Mouse (Mus musculus) liver, embryonic 13.5 days (tissue): ENCODE results near the gene Ablim1. TPM values are rescaled to one million over a fixed set of nuclear protein-coding genes. Genes with fewer than 3 reads are reported as not detected.
A peak's percentile ranks its signal among the peaks of the same experiment; 100 is the strongest.

ENCODE experiments used
- ATAC-seq: fragments of 200-750 bp; cut with Nextera tagmentation; 2 replicates; pipeline ENCODE4 v1.8.0; 2017; ENCODE audit warnings: low read depth, mild to moderate bottlenecking, moderate number of reproducible peaks, moderate library complexity
- DNase-seq: peaks from one replicate; pipeline ENCODE4 v3.0.0; 2022
- H3K27ac ChIP-seq: fragments of 300-500 bp; sonication (generic); 2 replicates; pipeline ENCODE4 v1.5.1; 2015; ENCODE audit warnings: moderate library complexity, mild to moderate bottlenecking, inconsistent platforms
- H3K27me3 ChIP-seq: fragments of 300-500 bp; sonication (generic); 2 replicates; pipeline ENCODE4 v1.6.1; 2015; ENCODE audit warnings: mild to moderate bottlenecking, inconsistent platforms
- H3K36me3 ChIP-seq: fragments of 300-500 bp; sonication (generic); 2 replicates; pipeline ENCODE4 v1.6.1; 2015; ENCODE audit warnings: mild to moderate bottlenecking, inconsistent platforms
- H3K4me1 ChIP-seq: fragments of 300-500 bp; sonication (generic); replicated peaks from 2 replicates; pipeline ENCODE4 v1.6.1; 2015; ENCODE audit warnings: inconsistent platforms
- H3K4me2 ChIP-seq: fragments of 300-500 bp; sonication (generic); 2 replicates; pipeline ENCODE4 v1.6.1; 2015; ENCODE audit warnings: inconsistent platforms, mild to moderate bottlenecking, moderate library complexity
- H3K4me3 ChIP-seq: fragments of 300-500 bp; sonication (generic); replicated peaks from 2 replicates; pipeline ENCODE4 v1.5.1; 2015; ENCODE audit warnings: mild to moderate bottlenecking, inconsistent platforms
- H3K9ac ChIP-seq: fragments of 300-500 bp; sonication (generic); 2 replicates; pipeline ENCODE4 v1.6.1; 2015; ENCODE audit warnings: mild to moderate bottlenecking, inconsistent platforms
- H3K9me3 ChIP-seq: fragments of 300-500 bp; sonication (generic); replicated peaks from 2 replicates; pipeline ENCODE4 v1.6.1; 2016; ENCODE audit warnings: inconsistent platforms
- WGBS: fragments of 180-500 bp; shearing (Covaris S2); methylation state at CpG from one replicate; pipeline ENCODE4 v1.1.7; 2015; ENCODE audit not compliant: insufficient replicate concordance; 5-methylcytosine and 5-hydroxymethylcytosine counted together
- polyA plus RNA-seq: library from polyadenylated mRNA; unstranded; fragments of >200 nt; fragmentation: Nextera tagmentation; extraction: Ambion mirVana; gene quantifications from 2 replicates; pipeline ENCODE4 v1.2.1, GENCODE M21; 2015

The Ablim1 gene
- polyA plus RNA-seq, 1 experiment from 2014 or later: 4.8 TPM

DNA sequence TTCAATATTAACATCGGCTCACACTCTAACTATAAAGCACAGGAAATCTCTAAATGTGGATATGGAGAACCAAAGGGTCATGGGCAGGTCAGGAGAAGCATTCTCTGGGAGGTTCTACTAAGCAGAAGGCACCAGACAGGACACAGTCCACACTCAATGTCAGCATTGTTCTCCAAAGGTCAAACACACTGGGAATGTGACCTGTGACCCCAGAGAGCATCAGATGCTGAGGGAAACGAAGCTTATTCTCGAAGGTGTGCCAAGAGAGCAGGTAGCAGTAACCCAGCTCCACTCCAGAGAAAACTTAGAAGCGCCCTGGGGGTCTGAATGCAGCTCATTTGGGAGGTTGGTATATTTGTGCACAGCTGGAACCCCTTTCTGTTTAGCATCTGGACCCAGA, 233.2 kb downstream of the Ablim1 start:
- H3K4me2 ChIP-seq: no peak overlapping the region
- ATAC-seq: no peak
- 46% methylated on average over 4 of the region's 4 CpGs for WGBS
- H3K9me3 ChIP-seq: no peaks in the 10 kb centered on the region
- 0 out of 2 replicates have a peak, but pooled peaks cover 3% of the 10 kb centered on the region for H3K4me1 ChIP-seq
- H3K27ac ChIP-seq: no peak overlapping the region
- H3K9ac ChIP-seq: no peak overlapping the region
- H3K36me3 ChIP-seq: no peaks in the 10 kb centered on the region
- DNase-seq: no peak
- H3K4me3 ChIP-seq: no peak overlapping the region
- no peaks in the 10 kb centered on the region for H3K27me3 ChIP-seq

DNA sequence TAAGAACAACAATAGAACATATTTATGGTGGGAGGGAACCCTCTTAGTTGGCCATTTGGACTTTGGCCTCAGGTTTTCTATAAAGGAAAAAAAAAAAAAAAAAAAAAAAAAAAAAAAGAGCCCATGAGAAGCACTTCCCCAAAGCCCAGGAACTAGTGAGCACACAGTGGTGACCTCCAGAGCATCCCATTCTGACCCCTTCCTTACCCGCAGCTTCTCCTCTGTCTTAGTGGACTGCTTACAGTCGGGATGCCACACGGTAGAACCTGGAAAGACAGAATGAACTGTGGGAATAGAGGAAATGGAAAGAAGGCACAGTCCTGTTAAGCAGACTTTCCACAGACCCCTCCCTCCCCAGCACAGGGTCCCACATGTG, 235.1 kb downstream of the Ablim1 start:
- Histone ChIP-seq H3K27ac (no peak overlapping the region), H3K4me3 (no peak overlapping the region)
- ATAC-seq: no peak

DNA sequence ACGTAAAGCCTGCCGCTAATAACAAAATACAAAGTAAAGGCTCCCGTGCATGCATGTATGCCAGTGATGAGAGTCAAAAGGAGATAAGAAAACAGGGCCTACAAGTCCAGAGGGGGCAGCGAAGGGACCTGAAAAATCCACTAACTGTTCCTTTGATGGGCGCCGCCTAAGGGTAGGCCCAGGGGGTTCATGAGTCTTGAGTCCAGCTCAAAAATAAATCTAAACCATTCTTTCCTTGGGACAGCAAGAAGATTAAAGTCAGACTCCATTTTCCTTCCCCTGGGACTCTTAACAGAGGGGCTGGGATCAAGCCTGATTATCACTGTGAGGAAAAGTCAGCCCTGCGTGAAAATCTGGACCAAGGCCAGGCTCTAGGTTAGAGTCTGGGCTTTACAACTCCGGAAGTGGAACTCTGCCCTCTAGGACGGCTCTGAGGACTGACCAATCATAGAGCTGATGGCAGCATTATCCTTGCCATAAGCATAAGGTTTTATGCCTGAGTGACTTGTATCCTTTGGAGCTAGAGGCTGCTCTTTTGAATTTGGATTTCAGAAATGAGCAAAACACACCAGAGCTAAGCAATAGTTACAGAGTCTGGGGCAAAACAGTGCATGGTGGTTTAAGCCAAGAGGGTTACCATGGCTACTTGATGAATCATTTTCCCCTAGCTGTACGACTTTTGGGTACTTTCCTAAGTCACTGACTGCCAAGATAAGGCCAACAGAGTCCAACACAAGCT, 235.7 kb downstream of the Ablim1 start:
- Histone ChIP-seq H3K4me2 (no peak overlapping the region), H3K4me1 (0 out of 2 replicates have a peak, but pooled peaks cover 3% of the 10 kb centered on the region), H3K36me3 (no peaks in the 10 kb centered on the region), H3K9me3 (no peaks in the 10 kb centered on the region), H3K4me3 (no peak overlapping the region), H3K9ac (no peak overlapping the region), H3K27ac (no peak overlapping the region), H3K27me3 (no peaks in the 10 kb centered on the region)
- 62% methylated on average over 10 of the region's 10 CpGs for WGBS
- ATAC-seq: no peak
- no peak for DNase-seq

More for the DNA sequence above, 235.1 kb downstream of the Ablim1 start:
- Histone ChIP-seq H3K9ac (no peak overlapping the region), H3K4me2 (no peak overlapping the region), H3K36me3 (no peaks in the 10 kb centered on the region), H3K9me3 (no peaks in the 10 kb centered on the region), H3K4me1 (0 out of 2 replicates have a peak, but pooled peaks cover 3% of the 10 kb centered on the region), H3K27me3 (no peaks in the 10 kb centered on the region)
- no peak for DNase-seq
- 63% methylated on average over 3 of the region's 3 CpGs for WGBS

DNA sequence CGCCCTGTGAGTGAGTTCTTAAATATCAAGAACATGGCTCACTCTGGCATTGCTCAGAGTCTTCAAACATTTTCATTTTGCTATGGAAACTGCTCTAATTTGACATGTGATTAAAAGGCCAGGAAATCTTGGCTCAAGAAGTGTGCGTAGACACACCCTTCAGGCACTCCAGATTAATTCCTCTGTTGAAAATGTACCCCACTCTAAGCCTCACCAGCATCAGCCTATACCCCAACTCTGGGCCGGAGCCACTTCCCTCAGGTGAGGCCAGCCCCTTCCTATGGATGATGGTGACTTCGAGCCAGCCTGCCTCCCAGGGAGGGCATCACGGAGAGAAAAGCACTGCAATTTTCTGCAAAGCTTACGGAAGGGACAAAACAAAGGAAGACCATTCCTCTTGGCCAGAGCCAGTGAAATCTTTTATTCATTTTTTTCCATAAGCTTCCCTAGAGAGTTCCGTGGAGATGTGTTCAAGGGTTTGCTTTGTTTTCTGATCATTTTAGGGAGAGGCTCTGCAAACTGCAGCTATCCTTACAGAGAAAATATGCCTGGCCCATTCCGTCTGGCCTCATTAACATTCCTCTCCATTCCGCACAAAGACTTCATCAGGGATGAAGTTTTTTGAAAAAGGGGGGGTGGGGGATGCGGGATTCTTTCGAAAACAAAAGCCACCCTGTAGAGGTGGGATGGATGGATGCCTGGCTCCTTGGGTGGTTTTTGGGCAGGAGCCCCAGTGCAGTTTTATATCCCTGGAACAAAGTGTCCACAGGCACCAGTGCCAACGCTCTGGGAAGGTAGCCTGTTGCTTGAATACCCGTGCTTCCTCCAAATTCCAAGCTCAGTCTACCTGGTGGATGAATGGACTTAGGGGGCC, 236.7 kb downstream of the Ablim1 start:
- 75% methylated on average over 13 of the region's 13 CpGs for WGBS
- Histone ChIP-seq H3K27ac (no peak overlapping the region), H3K4me2 (no peak overlapping the region), H3K9ac (no peak overlapping the region), H3K9me3 (no peaks in the 10 kb centered on the region), H3K4me3 (no peak overlapping the region), H3K27me3 (no peaks in the 10 kb centered on the region), H3K4me1 (0 out of 2 replicates have a peak, but pooled peaks cover 3% of the 10 kb centered on the region), H3K36me3 (no peaks in the 10 kb centered on the region)
- DNase-seq: no peak
- no peak for ATAC-seq

DNA sequence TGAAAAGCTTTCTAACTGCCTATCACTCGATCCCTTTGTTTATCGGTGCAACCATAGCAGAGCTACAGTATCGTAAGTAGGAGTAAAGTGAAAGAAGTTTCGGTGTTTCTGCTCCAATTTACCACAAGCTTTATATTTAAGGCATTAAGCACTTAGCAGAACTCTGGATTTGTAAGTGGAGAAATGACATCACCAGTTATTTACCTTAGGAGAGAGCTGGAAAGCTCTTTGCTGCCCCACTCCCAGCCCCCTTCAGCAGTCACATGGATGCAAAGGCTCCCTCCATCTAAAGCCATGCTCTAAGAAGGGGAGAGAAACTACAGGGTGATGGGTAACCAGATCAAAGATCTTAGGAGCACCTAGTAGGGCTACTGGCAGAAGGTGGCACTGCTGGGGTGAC, 241.3 kb downstream of the Ablim1 start:
- no peak overlapping the region for H3K4me3 ChIP-seq
- H3K27me3 ChIP-seq: no peaks in the 10 kb centered on the region
- H3K36me3 ChIP-seq: no peaks in the 10 kb centered on the region
- DNase-seq: no peak
- no peak overlapping the region for H3K9ac ChIP-seq
- H3K27ac ChIP-seq: no peak overlapping the region
- no peaks in the 10 kb centered on the region for H3K9me3 ChIP-seq
- 71% methylated on average over 4 of the region's 4 CpGs for WGBS
- ATAC-seq: no peak
- H3K4me1 ChIP-seq: no peaks in the 10 kb centered on the region
- H3K4me2 ChIP-seq: no peak overlapping the region

DNA sequence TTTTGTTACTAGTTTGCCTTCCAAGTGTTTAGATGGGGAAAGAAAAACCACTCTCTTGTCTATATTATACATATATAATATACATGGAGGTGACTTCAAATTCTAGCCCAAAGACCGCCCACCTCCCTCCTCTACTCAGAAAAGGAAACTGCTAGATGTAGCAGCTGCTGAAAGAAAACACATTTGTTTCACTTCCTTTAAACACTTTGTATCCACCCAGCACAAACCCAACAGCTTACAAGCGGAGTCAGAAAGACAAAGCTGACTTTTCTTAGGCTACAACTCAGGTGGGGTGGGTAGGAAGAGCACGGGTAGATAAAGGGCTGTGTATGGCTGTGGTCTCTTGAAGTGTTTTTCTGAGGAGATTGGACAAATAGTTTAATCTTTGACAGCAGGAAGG, 242.0 kb downstream of the Ablim1 start:
- no peak for DNase-seq
- no peaks in the 10 kb centered on the region for H3K36me3 ChIP-seq
- no peak for ATAC-seq
- WGBS: 35% methylated on average over 3 of the region's 3 CpGs
- no peak overlapping the region for H3K27ac ChIP-seq
- H3K9ac ChIP-seq: no peak overlapping the region
- H3K4me1 ChIP-seq: no peaks in the 10 kb centered on the region
- H3K4me2 ChIP-seq: no peak overlapping the region
- no peaks in the 10 kb centered on the region for H3K27me3 ChIP-seq
- no peaks in the 10 kb centered on the region for H3K9me3 ChIP-seq
- H3K4me3 ChIP-seq: no peak overlapping the region

DNA sequence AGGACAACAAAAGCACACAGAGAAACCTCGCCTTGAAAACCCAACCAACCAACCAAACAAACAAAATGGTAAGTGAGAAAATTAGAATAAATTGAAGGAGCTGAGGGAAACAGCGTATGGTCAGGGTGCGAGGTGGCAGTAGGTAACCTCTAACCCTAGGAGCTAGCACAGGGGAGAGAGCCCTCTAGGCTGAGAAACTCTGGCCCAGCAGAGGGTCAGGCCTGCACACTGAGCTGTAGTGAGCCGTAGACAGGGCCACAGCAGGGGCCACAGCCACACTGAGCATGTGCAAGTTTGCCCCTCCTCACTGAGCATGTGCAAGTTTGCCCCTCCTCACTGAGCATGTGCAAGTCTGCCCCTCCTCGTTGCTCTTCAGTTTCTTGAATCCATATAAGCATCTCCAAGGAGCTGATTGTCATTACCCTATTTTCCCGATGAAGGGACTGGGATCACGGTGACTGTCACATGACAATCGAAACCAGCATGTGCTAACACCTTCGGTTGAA, 247.6 kb downstream of the Ablim1 start:
- H3K36me3 ChIP-seq: no peaks in the 10 kb centered on the region
- H3K4me3 ChIP-seq: no peak overlapping the region
- H3K4me1 ChIP-seq: no peaks in the 10 kb centered on the region
- H3K4me2 ChIP-seq: no peak overlapping the region
- DNase-seq (no peak), ATAC-seq (no peak)
- H3K9me3 ChIP-seq: no peaks in the 10 kb centered on the region
- no peak overlapping the region for H3K9ac ChIP-seq
- no peak overlapping the region for H3K27ac ChIP-seq
- H3K27me3 ChIP-seq: no peaks in the 10 kb centered on the region
- 73% methylated on average over 9 of the region's 9 CpGs for WGBS

DNA sequence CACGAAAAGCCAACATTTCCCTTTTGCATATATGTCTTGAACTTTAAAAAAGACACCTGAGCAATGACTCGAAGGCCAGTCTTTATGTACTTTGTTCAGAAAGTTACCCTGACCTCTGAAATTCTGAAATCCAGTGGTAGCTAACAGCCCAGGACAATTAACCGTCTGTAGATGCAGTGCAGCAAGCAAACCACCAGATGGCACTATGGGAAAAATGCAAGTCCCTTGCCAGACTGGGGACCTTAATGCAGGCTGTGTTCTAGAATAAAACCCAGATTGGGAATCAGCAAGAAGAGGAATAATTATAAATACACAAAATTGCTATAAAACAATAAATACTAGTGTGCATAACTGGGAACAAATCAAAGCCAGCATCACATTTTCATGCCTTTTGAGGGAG, 248.4 kb downstream of the Ablim1 start:
- Histone ChIP-seq H3K27ac (no peak overlapping the region), H3K27me3 (no peaks in the 10 kb centered on the region), H3K9me3 (no peaks in the 10 kb centered on the region), H3K36me3 (no peaks in the 10 kb centered on the region), H3K4me2 (no peak overlapping the region), H3K4me3 (no peak overlapping the region), H3K4me1 (no peaks in the 10 kb centered on the region), H3K9ac (no peak overlapping the region)
- 27% methylated on average over 3 of the region's 3 CpGs for WGBS
- DNase-seq: peak; percentile 4
- ATAC-seq: no peak

DNA sequence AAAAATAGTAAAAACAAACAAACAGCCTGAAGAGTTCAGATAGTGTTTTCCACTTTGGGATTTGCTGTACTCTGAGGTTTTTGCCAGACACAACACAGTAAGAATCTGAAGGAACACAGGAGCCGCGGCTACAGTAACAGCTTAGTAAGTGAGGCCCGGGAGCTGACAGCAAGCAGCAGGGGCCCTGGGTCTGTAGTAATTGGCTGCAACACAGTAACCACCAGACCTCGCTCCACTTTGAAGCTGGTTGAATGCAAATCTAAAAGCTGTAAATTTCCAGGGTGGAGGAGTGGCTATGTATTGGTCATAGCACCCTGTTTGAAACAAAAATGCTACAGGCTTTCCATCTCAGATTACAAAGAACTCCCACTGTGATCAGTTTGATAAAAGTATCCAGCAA, 252.0 kb downstream of the Ablim1 start:
- peaks cover 5% of the 10 kb centered on the region for H3K36me3 ChIP-seq
- H3K27ac ChIP-seq: no peak overlapping the region
- no peak overlapping the region for H3K4me3 ChIP-seq
- H3K9me3 ChIP-seq: peaks cover 3% of the 10 kb centered on the region; the same call in 1 of the 2 replicates
- H3K4me1 ChIP-seq: no peaks in the 10 kb centered on the region
- DNase-seq: no peak
- ATAC-seq: no peak
- no peak overlapping the region for H3K4me2 ChIP-seq
- no peaks in the 10 kb centered on the region for H3K27me3 ChIP-seq
- no peak overlapping the region for H3K9ac ChIP-seq
- WGBS: 73% methylated on average over 4 of the region's 4 CpGs

DNA sequence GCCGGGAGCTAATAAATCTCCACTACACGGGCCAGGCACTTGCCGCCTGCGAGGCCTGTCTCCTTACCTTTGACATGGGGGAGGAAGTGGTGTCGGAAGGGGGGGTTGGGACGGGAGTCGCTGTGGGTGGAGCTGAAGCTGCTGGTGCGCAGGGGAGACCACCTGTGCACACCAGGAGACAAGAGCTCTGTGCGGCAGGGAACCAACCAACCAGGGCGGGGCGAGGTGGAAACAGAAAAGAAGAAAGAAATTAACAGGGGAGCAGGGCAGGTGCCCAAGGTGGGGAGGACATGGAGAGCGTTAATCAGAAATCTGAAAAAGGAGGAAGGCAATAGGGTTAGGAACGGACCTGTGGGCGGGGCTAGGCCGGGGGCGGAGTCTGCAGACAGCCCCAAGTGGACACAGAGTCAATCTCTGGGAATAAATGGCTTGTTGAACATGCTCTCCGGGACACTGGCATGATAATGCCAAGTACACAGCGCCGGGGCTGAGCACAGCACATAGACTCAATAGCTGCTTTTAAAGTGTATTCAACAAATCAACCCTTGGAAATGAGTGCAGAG, 255.6 kb downstream of the Ablim1 start:
- no peaks in the 10 kb centered on the region for H3K27me3 ChIP-seq
- 59% methylated on average over 19 of the region's 19 CpGs for WGBS
- ATAC-seq (no peak), DNase-seq (no peak)
- H3K9ac ChIP-seq: no peak overlapping the region
- peaks cover 8% of the 10 kb centered on the region for H3K36me3 ChIP-seq
- H3K27ac ChIP-seq: no peak overlapping the region
- no peak overlapping the region for H3K4me2 ChIP-seq
- no peak overlapping the region for H3K4me3 ChIP-seq
- peaks cover 6% of the 10 kb centered on the region; the same call in 1 of the 2 replicates for H3K9me3 ChIP-seq
- H3K4me1 ChIP-seq: no peaks in the 10 kb centered on the region

DNA sequence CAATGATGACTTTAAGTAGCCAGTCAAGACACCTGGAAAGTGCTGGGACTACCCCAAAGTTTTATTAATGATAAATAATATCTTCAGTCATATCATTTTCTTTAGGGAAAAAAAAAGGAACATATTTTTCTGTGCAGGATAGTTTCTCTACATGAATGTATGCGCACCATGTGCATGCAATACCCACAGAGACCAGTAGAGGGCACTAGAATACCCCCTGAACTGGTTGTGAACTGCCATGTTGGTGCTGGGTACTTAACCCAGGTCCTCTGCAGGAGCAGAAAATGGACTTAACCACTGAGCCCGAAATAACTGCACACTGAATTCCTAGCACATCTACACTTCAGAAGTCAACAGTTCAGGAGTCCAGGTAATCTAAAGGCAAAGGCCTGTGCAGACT, 257.2 kb downstream of the Ablim1 start:
- Histone ChIP-seq H3K9ac (no peak overlapping the region), H3K4me3 (no peak overlapping the region), H3K4me2 (no peak overlapping the region), H3K27me3 (no peaks in the 10 kb centered on the region), H3K27ac (no peak overlapping the region), H3K36me3 (peaks cover 8% of the 10 kb centered on the region), H3K4me1 (no peaks in the 10 kb centered on the region), H3K9me3 (peaks cover 6% of the 10 kb centered on the region; the same call in 1 of the 2 replicates)
- DNase-seq (no peak), ATAC-seq (no peak)
- 72% methylated on average over 2 of the region's 2 CpGs for WGBS
